Mouse (Mus musculus): ENCODE data around the gene Serpinb1c. TPM values are rescaled to one million over a fixed set of nuclear protein-coding genes. Genes with fewer than 3 reads are reported as not detected.

Gene Serpinb1c
- total RNA-seq, 2 experiments from 2014 or later = not detected

Other genes with a start within 250 kb of the Serpinb1c start
- not detected in 2 replicates for gene Mylk4, start 114.3 kb downstream of the Serpinb1c start, total RNA-seq (2014; fragmentation: Nextera tagmentation)
- gene Mylk4, start 114.3 kb downstream of the Serpinb1c start, total RNA-seq (2017) = not detected in 2 replicates
- gene Wrnip1, start 96.2 kb downstream of the Serpinb1c start, total RNA-seq (2014; fragmentation: Nextera tagmentation) = 27.1 and 44.0 TPM in 2 replicates
- 42.0 and 48.3 TPM in 2 replicates for gene Wrnip1, start 96.2 kb downstream of the Serpinb1c start, total RNA-seq (2017)
- not detected in 2 replicates for gene D930007J09Rik, start 95.4 kb downstream of the Serpinb1c start, total RNA-seq (2014; fragmentation: Nextera tagmentation)
- not detected in 2 replicates for gene D930007J09Rik, start 95.4 kb downstream of the Serpinb1c start, total RNA-seq (2017)
- 232 and 310 TPM in 2 replicates for gene Serpinb1a, start 47.0 kb downstream of the Serpinb1c start, total RNA-seq (2014; fragmentation: Nextera tagmentation)
- gene Serpinb1a, start 47.0 kb downstream of the Serpinb1c start, total RNA-seq (2017) = 511 and 544 TPM in 2 replicates
- gene Serpinb6b, start 67.0 kb upstream of the Serpinb1c start, total RNA-seq (2014; fragmentation: Nextera tagmentation) = 1.9 and 2.2 TPM in 2 replicates
- gene Serpinb6b, start 67.0 kb upstream of the Serpinb1c start, total RNA-seq (2017) = 5.1 and 5.9 TPM in 2 replicates
- 4.8 and 5.0 TPM in 2 replicates for gene Serpinb9, start 105.0 kb upstream of the Serpinb1c start, total RNA-seq (2014; fragmentation: Nextera tagmentation)
- gene Serpinb9, start 105.0 kb upstream of the Serpinb1c start, total RNA-seq (2017) = 3.2 and 4.2 TPM in 2 replicates
- gene Serpinb9b, start 129.2 kb upstream of the Serpinb1c start, total RNA-seq (2014; fragmentation: Nextera tagmentation) = not detected in 2 replicates
- not detected in 2 replicates for gene Serpinb9b, start 129.2 kb upstream of the Serpinb1c start, total RNA-seq (2017)
- gene Serpinb1b, start 180.4 kb upstream of the Serpinb1c start, total RNA-seq (2014; fragmentation: Nextera tagmentation) = not detected in 2 replicates
- gene Serpinb1b, start 180.4 kb upstream of the Serpinb1c start, total RNA-seq (2017) = not detected in 2 replicates

Measured in granulocyte monocyte progenitor cell, adult 5-6 weeks (primary cell).